Comparison of ENCODE assay signal across 22 mouse cellular contexts in the genomic region with DNA sequence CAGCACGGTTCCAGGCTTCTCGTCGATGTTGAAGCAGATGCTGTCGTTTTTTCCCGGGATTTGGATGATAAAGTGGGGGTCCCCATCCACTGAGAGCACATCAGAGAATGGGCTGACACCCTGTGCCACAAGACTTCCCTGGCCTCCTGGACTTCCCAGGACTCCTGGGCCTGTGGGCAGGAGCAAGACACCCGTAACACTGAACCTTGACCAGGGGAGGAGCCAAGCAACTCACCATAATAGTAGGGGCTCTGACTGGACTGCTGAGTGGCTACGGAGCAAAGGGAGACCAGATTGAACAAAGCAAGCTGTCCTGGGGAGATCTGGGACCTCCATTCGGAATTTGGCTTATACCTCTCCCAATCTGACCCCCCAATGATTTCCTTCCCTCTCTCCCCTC. TPM values are rescaled to one million over a fixed set of nuclear protein-coding genes. Genes with fewer than 3 reads are reported as not detected.
"Had no signal": no experiment of that assay in that cellular context is flagged by ENCODE, and none has a peak within 500 bp of the region (broad histone marks: within the 10 kb centered on the region; RNA-seq: fewer than 3 reads in every experiment).

No protein-coding gene starts in this region.

- H3K9me3 ChIP-seq: limb, embryonic 15.5 days; midbrain, embryonic 13.5 days had no signal

- H3K36me3 ChIP-seq: limb, embryonic 15.5 days; midbrain, embryonic 13.5 days had no signal

- H3K27me3 ChIP-seq: limb, embryonic 15.5 days; midbrain, embryonic 13.5 days had no signal

- H3K4me3 ChIP-seq: limb, embryonic 15.5 days; midbrain, embryonic 13.5 days had no signal

- DNase-seq: layer of hippocampus, adult 9-11 months; layer of hippocampus, postnatal 36 days; lung, adult 18-20 months; right cerebral cortex, adult 18-20 months; right cerebral cortex, postnatal 4 days; spleen, adult 18-20 months; thymus, adult 2 months; thymus, postnatal 25 days had no signal

- H3K27ac ChIP-seq: hindbrain, postnatal 0 days; limb, embryonic 15.5 days; liver, embryonic 14.5 days; midbrain, embryonic 13.5 days had no signal

- ATAC-seq: hindbrain, postnatal 0 days; midbrain, embryonic 13.5 days had no signal

- H3K4me2 ChIP-seq: limb, embryonic 15.5 days; midbrain, embryonic 13.5 days had no signal

- H3K9ac ChIP-seq: limb, embryonic 15.5 days; liver, embryonic 14.5 days; midbrain, embryonic 13.5 days had no signal

- H3K4me1 ChIP-seq: limb, embryonic 15.5 days; midbrain, embryonic 13.5 days had no signal

RNA-seq across cellular contexts. Expression of a gene that starts 26.4 kb away (rescaled TPM):
- total RNA-seq: layer of hippocampus, postnatal 36 days; midbrain, postnatal 0 days had no signal
- polyA plus RNA-seq: hindbrain, postnatal 0 days; limb, embryonic 11.5 days; midbrain, embryonic 13.5 days; midbrain, postnatal 0 days had no signal

RNA-seq across cellular contexts. Expression of a gene that starts 30.4 kb away (rescaled TPM):
- total RNA-seq: hindbrain, postnatal 0 days; layer of hippocampus, adult 18-20 months; layer of hippocampus, postnatal 36 days; left cerebral cortex, adult 8-10 months; left cerebral cortex, postnatal 25 days; midbrain, postnatal 0 days had no signal
- polyA plus RNA-seq: hindbrain, postnatal 0 days; intestine, embryonic 14.5 days; limb, embryonic 11.5 days; midbrain, embryonic 13.5 days; midbrain, postnatal 0 days; neural tube, embryonic 14.5 days; stomach, embryonic 14.5 days; testis, adult 2 months; urinary bladder, adult 2 months had no signal
